Mouse (Mus musculus) cortical plate, adult 2 months (tissue): ENCODE measurements around the gene Agbl3. TPM values are rescaled to one million over a fixed set of nuclear protein-coding genes. Genes with fewer than 3 reads are reported as not detected.

Source experiments
- H3K27ac ChIP-seq: fragments of 200-500 bp; 2 replicates; pipeline ENCODE4 v1.5.1; 2012; ENCODE audit warnings: low read length, control low read depth, inconsistent platforms; ENCODE audit not compliant: insufficient read depth
- H3K4me1 ChIP-seq: fragments of 200-500 bp; 2 replicates; pipeline ENCODE4 v1.6.1; 2011; ENCODE audit warnings: low read length; ENCODE audit not compliant: control insufficient read depth, insufficient read depth
- H3K4me3 ChIP-seq: fragments of 200-500 bp; 2 replicates; pipeline ENCODE4 v1.5.1; 2011; ENCODE audit warnings: mild to moderate bottlenecking, low read length, control low read depth; ENCODE audit not compliant: insufficient read depth
- CTCF ChIP-seq: fragments of 200-500 bp; IDR thresholded peaks from 2 replicates; pipeline ENCODE4 v1.5.1; 2011; ENCODE audit warnings: mild to moderate bottlenecking, control low read depth, low read length; ENCODE audit not compliant: insufficient read depth; ENCODE audit errors: extremely low read depth
- POLR2A ChIP-seq: fragments of 200-500 bp; IDR thresholded peaks from 2 replicates; pipeline ENCODE4 v1.6.1; 2011; ENCODE audit warnings: mild to moderate bottlenecking, low read length, control low read depth; ENCODE audit not compliant: insufficient read depth; ENCODE audit errors: extremely low read depth
- polyA plus RNA-seq: library from polyadenylated mRNA; depleted of rRNA; stranded (reverse); fragments of >200 nt; gene quantifications from 2 replicates; pipeline ENCODE4 v1.2.3, GENCODE M21; 2012

Gene Agbl3
- polyA plus RNA-seq, 1 experiment: 15.7 TPM

DNA sequence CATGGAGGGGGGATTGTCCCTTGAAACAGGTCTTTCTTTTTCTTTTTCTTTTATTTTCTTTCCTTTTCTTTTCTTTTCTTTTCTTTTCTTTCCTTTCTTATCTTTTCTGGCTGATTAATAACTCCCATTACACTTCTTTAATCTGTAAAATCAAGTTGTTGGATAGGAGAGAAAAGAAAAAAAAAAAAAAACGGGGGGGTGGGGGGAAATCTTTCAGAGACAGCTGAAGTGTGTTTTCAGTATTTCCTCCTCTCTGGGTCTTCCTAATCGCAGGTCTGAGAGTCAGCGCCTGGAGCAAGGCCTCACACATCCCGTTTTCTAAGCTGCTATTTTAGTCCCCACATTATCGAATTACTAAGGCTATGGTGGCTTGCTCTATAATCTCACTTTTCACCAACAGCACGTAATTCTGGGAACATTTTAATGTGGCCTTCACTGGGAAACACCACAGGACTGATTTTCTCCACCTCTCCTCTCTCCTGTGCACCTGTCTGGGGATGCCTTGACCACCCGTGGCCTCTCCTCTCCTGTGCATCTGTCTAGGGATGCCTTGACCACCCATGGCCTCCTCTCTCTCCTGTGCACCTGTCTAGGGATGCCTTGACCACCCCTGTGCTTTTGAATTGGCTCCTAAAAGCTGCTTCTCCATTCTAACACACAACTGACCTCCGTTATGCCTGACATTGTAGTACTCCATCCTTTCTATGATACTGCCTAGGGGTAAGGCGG is 83.7 kb downstream of the Agbl3 start:
- Histone ChIP-seq H3K4me1 (no peaks in the 10 kb centered on the region), H3K27ac (no peak overlapping the region), H3K4me3 (no peak overlapping the region; the same call in 1 of the 2 replicates)
- TF ChIP-seq CTCF (no peak), POLR2A (no peak)

DNA sequence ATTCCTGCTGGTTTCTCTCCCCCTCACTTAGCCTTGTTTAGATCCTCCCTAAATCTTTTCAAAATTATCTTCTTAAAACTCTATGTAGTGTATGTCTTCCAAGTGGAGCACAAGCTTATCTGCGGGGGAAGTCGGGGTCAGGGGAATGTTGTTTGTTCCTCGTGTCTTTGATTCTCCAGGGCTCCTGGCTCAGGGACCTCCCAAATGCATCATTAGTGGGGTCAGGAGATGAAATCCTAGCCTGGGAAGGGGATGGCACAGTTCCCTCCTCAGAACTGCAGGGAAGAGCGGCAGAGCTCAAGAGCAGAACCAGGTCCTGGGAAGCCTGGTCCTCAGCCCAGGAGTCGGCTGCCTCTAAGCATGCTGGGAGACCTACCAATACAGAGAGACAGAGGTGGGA is 85.0 kb downstream of the Agbl3 start:
- Histone ChIP-seq H3K4me1 (no peaks in the 10 kb centered on the region), H3K27ac (peak overlapping the region; percentile 69; the same call in 1 of the 2 replicates), H3K4me3 (no peak overlapping the region)
- no peak for TF ChIP-seq CTCF
- no peak for TF ChIP-seq POLR2A

DNA sequence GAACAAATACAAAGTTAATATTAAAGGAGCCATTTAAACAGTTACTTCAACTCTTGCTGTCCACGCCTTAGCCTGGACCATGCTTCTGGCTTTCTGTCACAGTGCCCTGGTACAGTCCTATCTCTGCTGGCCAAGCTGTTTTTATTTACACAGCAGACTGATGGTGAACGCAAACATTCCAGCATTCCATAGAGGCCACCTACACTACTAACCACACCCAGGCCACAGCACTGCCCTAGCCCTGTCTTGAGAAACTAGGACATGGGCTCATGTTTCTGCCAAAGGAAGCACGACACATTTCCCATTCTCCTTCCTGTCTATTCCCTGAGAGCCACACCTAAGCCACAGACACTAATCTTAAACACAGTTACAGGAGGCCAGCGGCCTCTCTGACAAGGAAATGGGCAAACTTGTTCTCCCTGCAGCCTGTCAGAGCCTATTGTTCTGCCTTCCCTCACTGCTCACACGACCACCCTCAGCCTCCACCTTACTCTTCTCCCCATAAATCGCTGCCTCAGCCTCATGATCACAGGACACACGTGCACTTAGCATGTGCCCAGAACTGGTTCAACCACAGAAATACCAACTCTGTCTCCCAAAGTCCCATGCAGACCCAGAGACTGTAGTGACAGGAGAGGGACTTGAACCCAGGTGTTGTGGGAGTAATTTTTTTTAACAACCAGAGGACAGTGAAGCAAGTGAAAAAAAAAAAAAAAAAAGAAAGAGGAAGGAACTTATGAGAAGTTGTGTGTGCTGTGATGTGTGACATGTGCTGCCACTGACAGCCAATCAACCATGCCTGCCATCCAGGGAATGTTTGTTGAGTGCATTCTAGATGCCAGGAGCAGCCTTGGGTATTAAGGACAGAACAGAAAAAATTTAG is 85.7 kb downstream of the Agbl3 start:
- H3K27ac ChIP-seq: peak overlapping the region; percentile 69; the same call in 1 of the 2 replicates
- H3K4me3 ChIP-seq: no peak overlapping the region
- H3K4me1 ChIP-seq: no peaks in the 10 kb centered on the region
- TF ChIP-seq CTCF: no peak
- TF ChIP-seq POLR2A: no peak

DNA sequence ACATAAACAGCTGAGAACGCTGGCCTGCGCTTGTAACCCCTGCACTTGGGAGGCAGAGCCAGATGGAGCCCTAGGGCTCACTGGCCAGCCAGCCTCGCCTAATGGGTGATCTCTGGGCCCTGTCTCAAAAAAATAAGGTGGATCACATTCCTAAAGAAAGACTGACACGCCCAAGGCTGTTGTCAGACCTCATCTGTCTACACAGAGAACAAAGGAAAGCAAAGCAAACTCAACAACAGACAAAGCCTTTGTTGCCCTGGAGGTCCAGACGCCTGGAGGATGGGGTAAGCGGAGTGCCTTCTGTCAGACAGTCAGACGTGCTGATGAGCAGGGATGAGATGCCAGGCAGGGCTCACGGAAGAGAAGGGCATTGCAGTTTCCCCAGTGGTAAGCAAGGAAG is 86.6 kb downstream of the Agbl3 start:
- H3K4me1 ChIP-seq: no peaks in the 10 kb centered on the region
- H3K4me3 ChIP-seq: no peak overlapping the region
- no peak overlapping the region for H3K27ac ChIP-seq
- TF ChIP-seq POLR2A (no peak), CTCF (no peak)

DNA sequence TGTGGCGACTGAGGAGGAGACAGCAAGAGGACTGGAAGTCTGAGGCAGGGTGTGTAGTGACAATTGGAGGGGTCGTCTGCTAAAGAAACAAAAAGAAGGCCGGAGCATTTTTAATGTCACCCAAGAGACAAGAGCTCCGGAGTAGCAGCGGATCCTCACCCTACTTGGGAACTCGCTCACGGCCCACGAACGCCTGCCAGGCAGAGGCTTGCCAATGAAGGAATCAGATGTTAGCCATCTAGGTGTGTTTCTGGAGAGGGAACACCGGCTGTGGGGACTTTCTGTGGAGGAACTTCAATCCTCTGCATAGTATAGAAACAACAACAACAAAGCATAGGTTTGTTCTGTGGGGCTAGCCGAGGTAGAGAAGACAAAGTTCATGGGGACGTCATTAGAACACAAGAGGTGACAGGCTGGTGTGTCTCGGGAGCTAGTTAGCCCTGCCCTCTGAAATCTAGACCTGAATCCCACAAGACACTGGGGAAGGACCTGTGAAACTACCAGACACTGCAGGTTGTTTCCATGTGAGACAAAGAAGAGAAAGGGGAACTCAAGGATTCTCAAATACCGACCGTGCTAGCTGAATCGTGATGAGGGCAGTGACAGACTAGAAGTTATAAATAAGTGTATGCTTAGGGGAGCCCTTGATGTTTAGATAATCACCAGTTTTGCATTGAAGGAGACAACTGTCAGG is 87.2 kb downstream of the Agbl3 start:
- TF ChIP-seq POLR2A (no peak), CTCF (no peak)
- H3K4me3 ChIP-seq: no peak overlapping the region
- H3K4me1 ChIP-seq: no peaks in the 10 kb centered on the region
- no peak overlapping the region for H3K27ac ChIP-seq

DNA sequence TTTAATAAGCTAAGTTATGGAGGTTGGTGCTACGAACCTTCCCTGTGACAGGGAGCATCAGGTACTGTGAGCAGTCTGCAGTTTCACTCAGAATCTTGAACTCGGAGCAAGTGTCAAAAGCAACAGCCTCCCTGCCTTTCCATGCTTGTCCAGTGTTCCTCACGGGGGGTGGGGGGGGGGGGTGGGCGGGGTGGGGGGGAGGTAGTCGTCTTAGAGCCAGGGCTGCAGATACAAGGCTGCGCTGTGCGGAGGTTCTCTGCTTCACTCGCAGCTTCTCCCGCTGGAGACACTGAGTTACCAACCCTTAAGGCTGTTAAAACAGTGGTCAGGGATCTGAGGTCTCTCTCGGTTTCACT is 87.7 kb downstream of the Agbl3 start:
- Histone ChIP-seq H3K4me1 (no peaks in the 10 kb centered on the region), H3K4me3 (no peak overlapping the region), H3K27ac (no peak overlapping the region)
- TF ChIP-seq CTCF (no peak), POLR2A (no peak)

DNA sequence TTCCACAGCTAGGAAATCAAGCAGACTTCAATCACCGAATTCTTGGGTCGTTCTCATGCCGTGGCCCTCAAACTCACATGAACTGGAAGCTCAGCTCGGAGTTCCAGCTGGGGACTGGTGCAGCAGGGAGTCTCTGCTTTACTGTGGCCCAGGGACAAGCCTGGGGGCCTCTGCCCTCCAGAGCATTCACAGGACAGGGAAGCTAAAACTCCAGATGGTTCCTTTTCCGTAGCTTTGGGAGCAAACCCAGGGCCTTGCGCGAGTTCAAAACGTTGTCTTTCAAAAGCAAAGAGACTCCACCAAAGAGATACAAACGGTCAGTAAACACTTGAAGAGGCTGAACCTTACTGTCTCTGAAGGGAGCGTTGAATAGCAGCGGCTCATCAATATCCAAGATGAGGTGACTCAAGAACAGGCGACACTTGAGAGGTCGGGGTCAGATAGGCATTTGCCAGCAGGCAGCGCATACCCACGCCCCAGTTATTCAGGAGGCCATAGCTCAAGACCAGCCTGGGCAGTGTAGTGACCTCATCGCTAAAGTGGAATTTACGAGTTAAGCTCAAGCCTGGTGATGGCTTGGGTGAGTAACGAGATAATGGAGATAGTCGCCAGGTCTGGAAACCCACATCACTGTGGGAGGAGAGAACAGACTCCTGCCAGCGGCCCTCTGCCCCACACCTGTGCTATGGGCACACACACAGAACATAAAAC is 88.4 kb downstream of the Agbl3 start:
- Histone ChIP-seq H3K4me1 (no peaks in the 10 kb centered on the region), H3K4me3 (no peak overlapping the region), H3K27ac (no peak overlapping the region; the same call in 1 of the 2 replicates)
- TF ChIP-seq CTCF (no peak), POLR2A (no peak)

DNA sequence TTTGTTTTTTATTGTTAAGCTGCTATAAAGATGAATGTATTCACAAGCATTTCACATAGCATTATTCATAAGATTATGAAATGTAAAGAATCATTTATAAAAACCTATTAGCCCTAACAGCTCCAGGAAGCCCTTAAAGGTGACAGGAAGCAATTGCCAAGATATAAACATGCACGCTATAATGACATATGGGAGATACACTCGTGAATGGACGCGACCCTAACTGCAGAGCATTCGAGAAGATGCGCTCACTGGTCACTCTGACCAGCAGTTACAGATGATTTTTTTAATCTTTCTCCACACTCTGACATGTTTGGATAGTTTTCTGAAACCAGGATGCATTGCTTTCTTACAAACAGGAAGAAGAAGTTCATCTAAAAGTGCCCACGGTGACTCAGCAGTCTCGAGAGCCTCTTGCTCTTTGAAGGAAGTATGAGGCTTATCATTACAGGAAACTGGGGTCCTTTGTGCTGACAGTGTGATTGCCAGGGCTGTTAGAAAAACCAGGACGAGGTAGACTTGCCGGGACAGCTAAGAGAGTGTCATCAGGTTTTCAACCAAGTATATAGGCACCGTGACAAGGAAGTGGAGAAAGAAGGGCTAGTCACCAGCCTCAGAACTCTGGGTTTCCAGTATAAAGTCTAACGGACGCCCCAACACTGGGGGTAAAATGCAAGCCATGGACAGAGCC is 89.1 kb downstream of the Agbl3 start:
- Histone ChIP-seq H3K27ac (no peak overlapping the region), H3K4me1 (no peaks in the 10 kb centered on the region), H3K4me3 (no peak overlapping the region)
- TF ChIP-seq POLR2A (no peak), CTCF (no peak)

DNA sequence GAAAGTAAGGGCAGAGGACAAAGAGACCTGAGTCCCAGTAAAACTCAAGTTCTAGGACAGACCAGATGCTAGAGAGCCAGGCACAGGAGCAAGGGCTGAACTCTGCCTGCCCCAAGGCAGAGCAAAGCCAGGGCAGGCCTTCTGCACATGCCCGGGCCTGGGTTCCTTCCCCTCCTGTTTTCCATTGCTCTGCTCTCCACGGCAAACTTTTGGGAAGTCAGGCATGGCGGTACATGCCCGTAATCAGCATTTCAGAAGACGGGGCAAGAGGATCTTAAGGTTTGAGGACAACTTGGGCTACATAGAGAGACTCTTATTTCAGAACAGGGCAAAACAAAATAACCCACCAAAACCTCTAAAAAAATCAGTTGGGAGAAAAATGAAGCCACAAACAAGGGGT is 89.9 kb downstream of the Agbl3 start:
- TF ChIP-seq CTCF (no peak), POLR2A (no peak)
- H3K4me1 ChIP-seq: peaks cover under 1% of the 10 kb centered on the region; the same call in 1 of the 2 replicates
- H3K4me3 ChIP-seq: no peak overlapping the region
- H3K27ac ChIP-seq: no peak overlapping the region
